Mouse (Mus musculus) inflammation-experienced regulatory T-cells, adult 6 months (primary cell): ENCODE measurements around the gene Pi4k2b. TPM values are rescaled to one million over a fixed set of nuclear protein-coding genes. Genes with fewer than 3 reads are reported as not detected.

Experiments
- ATAC-seq: one replicate; pipeline ENCODE4 v1.8.0; 2017
- polyA plus RNA-seq, 3 experiments: library from polyadenylated mRNA; unstranded; fragments of 100-300 nt; shearing (Covaris generic); gene quantifications; one replicate each; pipeline ENCODE4 v1.2.1; 2017

Gene Pi4k2b
- polyA plus RNA-seq, 3 experiments from 2014 or later: 0.79 to 2.3 (median 1.3) TPM

GRCm38 (mm10) chr5:52782523-52783250 is 41.3 kb downstream of the Pi4k2b start:
- ATAC-seq: peak; percentile 95

- peak; percentile 29 for ATAC-seq
These were observed 41.9 kb downstream of the Pi4k2b start for GRCm38 (mm10) chr5:52783251-52783620.

DNA sequence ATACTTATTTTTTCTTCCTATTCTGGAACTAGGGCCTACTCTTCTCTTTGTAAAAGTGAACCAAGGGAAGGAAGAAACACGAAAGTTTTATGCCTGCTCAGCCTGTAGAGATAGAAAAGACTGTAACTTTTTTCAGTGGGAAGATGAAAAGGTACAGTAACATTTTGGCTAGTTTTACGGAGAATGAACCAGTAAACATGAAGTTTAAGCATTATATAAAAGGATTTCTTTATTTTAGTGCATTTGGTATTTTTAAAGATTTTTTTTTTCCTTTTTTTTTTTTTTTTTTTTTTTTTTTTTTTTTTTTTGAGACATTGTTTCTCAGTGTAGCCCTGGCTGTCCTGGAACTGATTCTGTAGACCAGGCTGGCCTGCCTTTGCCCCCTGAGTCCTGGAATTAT is 42.6 kb downstream of the Pi4k2b start:
- no peak for ATAC-seq

GRCm38 (mm10) chr5:52786556-52787322 is 45.4 kb downstream of the Pi4k2b start:
- ATAC-seq: peak; percentile 18

DNA sequence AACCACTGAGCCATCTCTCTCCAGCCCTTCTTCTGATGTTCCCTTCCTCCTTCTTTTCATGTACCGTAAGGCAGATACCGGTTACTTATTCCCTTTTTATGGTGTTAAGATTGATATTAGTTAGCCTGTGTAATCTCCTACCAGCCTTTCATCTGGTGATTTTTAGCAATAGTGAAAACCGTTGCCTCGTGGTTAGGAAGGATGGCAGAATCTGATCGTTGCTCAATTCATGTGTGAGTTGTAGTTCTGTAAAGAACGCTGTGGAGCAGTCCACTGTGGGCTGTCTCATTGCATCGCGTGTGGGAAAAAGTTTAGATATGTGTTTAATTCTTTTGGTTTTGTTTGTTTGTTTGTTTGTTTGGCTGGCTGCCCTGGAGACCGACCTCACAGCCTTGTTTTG is 51.9 kb downstream of the Pi4k2b start:
- ATAC-seq: no peak

GRCm38 (mm10) chr5:52794109-52794508 is 52.7 kb downstream of the Pi4k2b start:
- no peak for ATAC-seq

- ATAC-seq: no peak
These were observed 58.1 kb downstream of the Pi4k2b start for GRCm38 (mm10) chr5:52799274-52799985.

DNA sequence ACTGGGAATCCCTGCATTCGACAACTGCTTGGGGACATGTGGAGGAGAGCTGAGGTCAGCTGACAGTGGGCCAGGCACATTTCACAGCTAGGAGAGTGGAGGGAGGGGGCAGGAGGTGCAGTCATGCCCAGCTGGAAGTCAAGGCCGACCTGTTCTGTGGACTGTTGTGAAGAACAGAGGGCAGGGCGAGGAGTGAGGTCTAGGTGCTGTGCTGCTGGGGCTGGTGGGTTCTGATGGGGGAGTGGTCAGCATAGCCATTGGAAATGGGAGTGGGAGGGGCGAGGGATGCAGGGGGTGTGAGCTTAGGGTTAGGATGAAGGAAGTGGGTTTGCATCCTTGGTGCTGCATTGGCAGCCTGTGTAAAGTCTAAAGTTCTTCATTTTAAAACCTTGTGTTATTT is 64.4 kb downstream of the Pi4k2b start:
- no peak for ATAC-seq

DNA sequence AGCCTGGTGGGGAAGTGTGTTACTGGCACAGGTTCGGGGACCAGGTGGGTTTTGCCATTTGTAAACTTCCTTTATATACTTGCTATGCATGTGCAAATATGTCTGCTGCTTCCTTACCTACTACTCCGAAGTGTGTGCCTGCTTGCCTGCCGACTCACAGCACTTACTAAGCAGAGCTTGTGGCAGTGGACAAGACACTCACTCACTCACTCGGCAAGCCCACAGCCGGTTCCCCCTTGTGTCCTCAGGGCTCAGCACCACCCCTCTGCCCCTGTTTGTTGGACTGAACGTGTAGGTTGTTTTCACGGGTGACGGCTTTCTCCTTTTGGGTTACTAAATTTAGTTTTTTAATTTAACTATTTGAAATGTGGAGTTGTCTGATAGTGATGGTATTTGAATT is 65.0 kb downstream of the Pi4k2b start:
- no peak for ATAC-seq

GRCm38 (mm10) chr5:52807030-52807429 is 65.7 kb downstream of the Pi4k2b start:
- ATAC-seq: no peak

- ATAC-seq: no peak
These were observed 69.1 kb downstream of the Pi4k2b start for GRCm38 (mm10) chr5:52810446-52810845.

DNA sequence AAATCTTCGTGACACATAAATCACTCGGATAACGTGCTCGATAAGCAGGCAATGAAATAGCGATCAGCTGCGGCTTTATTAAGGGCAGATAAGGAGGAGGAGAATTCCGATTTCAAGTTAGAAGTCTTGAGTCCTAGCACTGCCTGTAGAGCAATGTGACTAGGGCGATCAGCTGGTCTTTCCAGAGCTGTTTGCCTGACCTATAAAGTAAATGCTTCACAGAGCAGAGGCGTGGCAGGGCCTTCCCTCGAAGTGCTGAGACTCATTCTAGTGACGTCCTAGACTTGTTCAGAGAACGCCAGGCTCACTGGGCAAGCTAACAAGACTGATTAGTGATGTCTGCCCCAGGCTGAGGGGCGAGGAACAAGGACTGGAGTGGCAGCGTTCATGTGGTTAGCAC is 69.7 kb downstream of the Pi4k2b start:
- no peak for ATAC-seq

DNA sequence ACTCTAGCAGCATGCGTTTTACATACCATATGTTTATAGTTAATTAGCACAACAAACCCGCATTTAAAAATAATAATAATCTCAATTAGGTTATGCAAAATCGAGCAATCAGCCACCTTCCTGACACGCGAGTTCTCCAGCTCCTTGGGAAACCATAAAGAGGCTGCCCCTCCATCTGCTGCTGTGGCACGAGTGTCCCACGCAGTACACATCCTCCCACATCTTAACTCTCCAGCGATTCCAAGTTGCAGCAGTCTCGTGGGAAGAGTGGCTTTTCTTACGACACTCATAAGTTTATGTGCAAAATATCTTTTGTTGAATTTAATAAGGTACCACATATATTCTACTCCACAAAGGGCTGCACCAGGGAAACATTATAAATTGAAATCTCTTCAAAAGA is 71.1 kb downstream of the Pi4k2b start:
- ATAC-seq: no peak

- no peak for ATAC-seq
These were observed 71.9 kb downstream of the Pi4k2b start for GRCm38 (mm10) chr5:52813312-52813711.

DNA sequence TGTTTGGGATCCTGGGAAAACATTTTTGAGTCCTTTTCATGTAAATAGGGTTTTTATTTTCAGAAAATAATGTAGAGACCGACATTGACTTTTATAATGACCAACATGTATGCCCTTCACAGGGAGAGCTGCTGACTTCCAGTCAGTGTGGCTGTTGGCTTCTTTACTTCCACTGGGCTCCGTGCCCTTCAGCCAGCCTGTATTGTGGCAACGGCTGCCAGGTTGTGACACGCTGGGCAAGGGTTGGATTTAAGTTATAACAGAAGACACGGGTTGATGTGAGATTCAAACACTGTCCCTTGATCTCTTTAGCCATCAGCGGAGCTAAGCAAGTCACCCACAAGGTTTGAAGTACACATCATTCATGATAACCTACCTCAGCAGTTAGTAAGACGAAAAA is 77.3 kb downstream of the Pi4k2b start:
- no peak for ATAC-seq

Other genes starting within 250 kb of the Pi4k2b start
- gene Lgi2, start 175.1 kb upstream of the Pi4k2b start, polyA plus RNA-seq: not detected
- 1 to 10 TPM; 5.5 to 6.8 (median 6.4) TPM for gene Sepsecs, start 71.9 kb upstream of the Pi4k2b start, polyA plus RNA-seq
- 10 to 100 TPM; 14.8 to 15.4 (median 15.3) TPM for gene Zcchc4, start 33.8 kb downstream of the Pi4k2b start, polyA plus RNA-seq
- gene Anapc4, start 92.4 kb downstream of the Pi4k2b start, polyA plus RNA-seq: 10 to 100 TPM; 76.9 to 94.8 (median 81.5) TPM